Mouse (Mus musculus) forebrain, embryonic 14.5 days (tissue): ENCODE data around the gene Zc2hc1b. TPM values are rescaled to one million over a fixed set of nuclear protein-coding genes. Genes with fewer than 3 reads are reported as not detected.

Experiments
- ATAC-seq: fragments of 200-750 bp; cut with Nextera tagmentation; 2 replicates; pipeline ENCODE4 v1.8.0; 2017; ENCODE audit warnings: mild to moderate bottlenecking, moderate library complexity
- DNase-seq: peaks from one replicate; pipeline ENCODE4 v3.0.0-alpha.2; 2015; ENCODE audit warnings: low spot score
- H3K27ac ChIP-seq: fragments of 300-500 bp; sonication (generic); 2 replicates; pipeline ENCODE4 v1.5.1; 2014; ENCODE audit warnings: low read depth, mild to moderate bottlenecking, control low read depth, low read length, moderate library complexity
- H3K27me3 ChIP-seq: fragments of 300-500 bp; sonication (generic); replicated peaks from 2 replicates; pipeline ENCODE4 v1.6.1; 2014; ENCODE audit warnings: low read length, control low read depth, mixed read lengths; ENCODE audit not compliant: control insufficient read depth, insufficient read depth
- H3K36me3 ChIP-seq: fragments of 300-500 bp; sonication (generic); 2 replicates; pipeline ENCODE4 v1.6.1; 2014; ENCODE audit warnings: low read length, control low read depth; ENCODE audit not compliant: control insufficient read depth, insufficient read depth
- H3K4me1 ChIP-seq: fragments of 300-500 bp; sonication (generic); 2 replicates; pipeline ENCODE4 v1.6.1; 2014; ENCODE audit warnings: antibody characterized with exemption, low read length, control low read depth; ENCODE audit not compliant: control insufficient read depth, insufficient read depth
- H3K4me2 ChIP-seq: fragments of 300-500 bp; sonication (generic); 2 replicates; pipeline ENCODE4 v1.6.1; 2014; ENCODE audit warnings: mild to moderate bottlenecking, control low read depth, low read length
- H3K4me3 ChIP-seq: fragments of 300-500 bp; sonication (generic); 2 replicates; pipeline ENCODE4 v1.5.1; 2014; ENCODE audit warnings: low read depth, low read length, control low read depth
- H3K9ac ChIP-seq: fragments of 300-500 bp; sonication (generic); 2 replicates; pipeline ENCODE4 v1.6.1; 2014; ENCODE audit warnings: mild to moderate bottlenecking, low read length, control low read depth, moderate library complexity
- H3K9me3 ChIP-seq: fragments of 300-500 bp; sonication (generic); replicated peaks from 2 replicates; pipeline ENCODE4 v1.6.1; 2016; ENCODE audit warnings: low read length, control low read depth, mixed read lengths; ENCODE audit not compliant: control insufficient read depth
- WGBS: fragments of 180-500 bp; shearing (Covaris S2); extraction: QIAGEN DNeasy Blood & Tissue Kit; methylation state at CpG from one replicate; pipeline ENCODE4 v1.1.7; 2014; 5-methylcytosine and 5-hydroxymethylcytosine counted together
- polyA plus RNA-seq: library from polyadenylated mRNA; unstranded; fragments of >200 nt; fragmentation: Nextera tagmentation; extraction: Ambion mirVana; gene quantifications from 2 replicates; pipeline ENCODE4 v1.2.1, GENCODE M21; 2014

The Zc2hc1b gene
- polyA plus RNA-seq, 1 experiment from 2014 or later, result not detected

DNA sequence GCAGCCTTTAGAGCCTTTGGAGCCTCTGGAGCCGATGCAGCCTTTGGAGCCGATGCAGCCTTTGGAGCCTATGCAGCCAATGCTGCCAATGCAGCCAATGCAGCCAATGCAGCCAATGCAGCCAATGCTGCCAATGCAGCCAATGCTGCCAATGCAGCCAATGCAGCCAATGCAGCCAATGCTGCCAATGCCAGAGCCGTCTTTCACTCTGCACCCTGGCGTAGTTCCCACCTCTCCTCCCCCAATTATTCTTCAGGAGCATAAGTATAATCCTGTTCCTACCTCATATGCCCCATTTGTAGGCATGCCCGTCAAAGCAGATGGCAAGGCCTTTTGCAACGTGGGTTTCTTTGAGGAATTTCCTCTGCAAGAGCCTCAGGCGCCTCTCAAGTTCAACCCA, 49.9 kb downstream of the Zc2hc1b start:
- Histone ChIP-seq H3K9ac (no peak overlapping the region), H3K36me3 (peaks cover 12% of the 10 kb centered on the region), H3K4me1 (no peaks in the 10 kb centered on the region), H3K4me3 (no peak overlapping the region), H3K27ac (no peak overlapping the region), H3K27me3 (no peaks in the 10 kb centered on the region), H3K4me2 (no peak overlapping the region), H3K9me3 (no peaks in the 10 kb centered on the region)
- no peak for ATAC-seq
- WGBS, result 72% methylated on average over 7 of the region's 7 CpGs
- DNase-seq, result no peak

GRCm38 (mm10) chr10:13127335-13127734, 50.5 kb downstream of the Zc2hc1b start:
- ATAC-seq, result no peak
- 77% methylated on average over 13 of the region's 13 CpGs for WGBS

DNA sequence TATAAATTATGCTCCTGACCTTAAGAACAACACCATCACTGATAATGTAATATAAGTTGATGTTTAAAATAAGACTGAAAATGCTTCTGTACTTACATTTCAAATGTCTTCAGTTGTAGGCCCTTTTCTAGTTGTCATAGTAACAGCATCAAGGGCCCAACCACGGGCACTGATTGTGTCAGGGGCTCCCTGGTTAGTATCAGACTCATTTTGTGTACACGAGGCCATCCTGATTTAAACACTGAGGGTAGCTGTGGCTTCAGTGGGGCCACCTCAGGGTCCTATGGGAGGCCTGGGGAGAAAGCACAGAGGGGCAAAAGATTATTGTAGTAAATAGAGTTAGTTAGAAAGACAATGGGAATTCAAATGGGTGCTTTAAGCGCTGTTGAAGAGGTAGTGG, 52.0 kb downstream of the Zc2hc1b start:
- Histone ChIP-seq H3K9me3 (no peaks in the 10 kb centered on the region), H3K4me2 (no peak overlapping the region), H3K27me3 (no peaks in the 10 kb centered on the region), H3K27ac (no peak overlapping the region), H3K4me3 (no peak overlapping the region), H3K36me3 (peaks cover 12% of the 10 kb centered on the region), H3K4me1 (no peaks in the 10 kb centered on the region), H3K9ac (no peak overlapping the region)
- WGBS, result 56% methylated on average over 3 of the region's 3 CpGs
- DNase-seq (no peak), ATAC-seq (no peak)

More at GRCm38 (mm10) chr10:13127335-13127734, 50.5 kb downstream of the Zc2hc1b start:
- H3K27me3 ChIP-seq, result no peaks in the 10 kb centered on the region
- no peak overlapping the region for H3K4me3 ChIP-seq
- peaks cover 12% of the 10 kb centered on the region for H3K36me3 ChIP-seq
- no peak overlapping the region for H3K4me2 ChIP-seq
- no peak overlapping the region for H3K9ac ChIP-seq
- H3K27ac ChIP-seq, result no peak overlapping the region
- no peak for DNase-seq
- H3K9me3 ChIP-seq, result no peaks in the 10 kb centered on the region
- H3K4me1 ChIP-seq, result no peaks in the 10 kb centered on the region

- WGBS, result 52% methylated on average over 2 of the region's 2 CpGs
- peaks cover 40% of the 10 kb centered on the region for H3K4me1 ChIP-seq
- H3K4me3 ChIP-seq, result no peak overlapping the region
- H3K4me2 ChIP-seq, result no peak overlapping the region
- no peaks in the 10 kb centered on the region for H3K27me3 ChIP-seq
- H3K9ac ChIP-seq, result no peak overlapping the region
- ATAC-seq (no peak), DNase-seq (no peak)
- H3K9me3 ChIP-seq, result no peaks in the 10 kb centered on the region
- no peak overlapping the region for H3K27ac ChIP-seq
- no peaks in the 10 kb centered on the region for H3K36me3 ChIP-seq
Observed at GRCm38 (mm10) chr10:13119300-13119699, 58.5 kb downstream of the Zc2hc1b start.

GRCm38 (mm10) chr10:13118770-13119102, 59.1 kb downstream of the Zc2hc1b start:
- H3K36me3 ChIP-seq, result no peaks in the 10 kb centered on the region
- no peak overlapping the region for H3K4me2 ChIP-seq
- H3K4me1 ChIP-seq, result peaks cover 41% of the 10 kb centered on the region
- DNase-seq (no peak), ATAC-seq (no peak)
- H3K27me3 ChIP-seq, result no peaks in the 10 kb centered on the region
- no peak overlapping the region for H3K27ac ChIP-seq
- no peak overlapping the region for H3K9ac ChIP-seq
- H3K9me3 ChIP-seq, result no peaks in the 10 kb centered on the region
- H3K4me3 ChIP-seq, result no peak overlapping the region
- 19% methylated on average over 5 of the region's 5 CpGs for WGBS

DNA sequence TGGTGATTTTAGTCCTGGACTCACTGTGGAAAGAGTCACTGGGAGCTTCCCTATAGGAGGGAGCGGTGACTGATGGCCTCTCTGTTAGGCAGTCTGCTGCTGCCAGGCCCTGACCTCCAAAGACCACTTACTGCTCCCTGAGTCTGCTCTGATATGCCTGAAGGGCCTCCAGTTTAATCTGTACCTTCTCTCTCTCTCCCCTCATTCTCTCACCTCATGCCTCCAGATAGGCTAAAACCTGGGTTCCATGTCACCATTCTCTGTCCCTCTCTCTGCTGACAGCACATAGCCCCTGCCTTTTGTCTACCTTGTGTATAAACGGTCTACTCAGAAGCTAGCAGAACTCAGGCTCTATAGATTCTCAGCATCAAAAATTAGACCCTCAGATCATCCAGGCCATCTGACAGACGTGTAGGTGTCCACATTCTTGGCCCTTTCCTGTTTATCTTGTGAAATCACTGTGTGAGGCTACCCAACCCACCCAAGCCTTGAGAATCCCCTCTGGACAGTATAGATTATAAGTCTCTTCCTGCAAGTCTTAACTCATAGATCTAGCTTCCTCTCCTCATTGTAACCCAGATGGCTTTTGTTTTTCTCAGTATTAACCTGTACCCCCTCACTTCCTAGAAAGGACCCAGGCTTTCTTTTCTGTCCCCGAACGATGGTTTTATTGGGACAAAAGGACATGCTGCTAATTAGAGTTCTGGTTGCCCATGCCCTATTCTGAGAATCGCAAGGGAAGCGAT, 59.6 kb downstream of the Zc2hc1b start:
- ATAC-seq (no peak), DNase-seq (no peak)
- no peaks in the 10 kb centered on the region for H3K27me3 ChIP-seq
- peaks cover 41% of the 10 kb centered on the region for H3K4me1 ChIP-seq
- no peak overlapping the region for H3K4me2 ChIP-seq
- H3K36me3 ChIP-seq, result no peaks in the 10 kb centered on the region
- no peak overlapping the region for H3K4me3 ChIP-seq
- no peaks in the 10 kb centered on the region for H3K9me3 ChIP-seq
- 13% methylated on average over 7 of the region's 7 CpGs for WGBS
- H3K27ac ChIP-seq, result peak overlapping the region; percentile 10; the same call in 1 of the 2 replicates
- H3K9ac ChIP-seq, result no peak overlapping the region

DNA sequence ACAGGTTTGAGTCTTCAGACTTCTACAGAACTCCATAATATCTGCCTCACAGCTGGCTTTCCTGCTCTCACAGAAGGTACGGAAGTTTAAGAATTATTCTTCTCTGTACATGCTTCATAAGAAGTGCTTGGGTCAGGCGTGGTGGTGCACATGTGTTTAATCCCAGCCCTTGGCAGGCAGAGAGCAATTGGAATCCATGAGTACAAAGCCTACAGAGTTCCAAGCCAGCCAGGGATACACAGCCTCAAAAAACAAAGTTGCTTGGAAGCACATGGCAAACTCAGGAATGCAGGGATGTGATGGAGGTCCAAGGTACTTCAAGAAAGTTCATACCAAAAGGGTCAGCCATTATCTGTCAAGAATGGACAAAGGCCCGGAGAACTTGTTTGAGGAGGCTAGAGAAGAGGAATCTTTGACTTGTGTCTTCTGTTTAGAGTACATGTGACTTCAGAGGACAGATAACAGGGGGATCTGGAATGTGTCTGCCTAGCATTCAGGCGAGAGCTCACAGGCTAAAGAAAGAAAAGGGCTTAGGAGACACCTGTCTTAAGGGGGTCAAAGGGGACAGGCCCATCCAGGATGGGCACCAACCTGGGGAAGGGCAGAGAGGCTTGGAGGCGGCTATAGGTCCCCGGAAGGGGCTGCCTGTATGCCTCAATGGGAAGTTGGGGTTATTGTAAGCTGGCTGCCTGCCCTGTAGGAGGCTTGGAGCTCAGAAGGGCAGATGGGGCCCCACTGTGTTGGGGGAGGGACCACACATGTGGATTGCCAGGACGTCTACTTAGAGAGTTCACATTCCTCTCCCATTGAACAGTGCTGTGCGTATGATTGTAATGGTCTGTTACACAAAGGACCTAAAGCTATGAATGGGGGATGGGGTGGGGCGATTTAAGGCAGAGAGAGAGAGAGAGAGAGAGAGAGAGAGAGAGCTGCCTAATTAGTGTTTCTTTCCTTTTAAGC, 60.8 kb downstream of the Zc2hc1b start:
- 18% methylated on average over 9 of the region's 9 CpGs for WGBS
- Histone ChIP-seq H3K27ac (peak overlapping the region; percentile 40; the same call in 1 of the 2 replicates), H3K27me3 (no peaks in the 10 kb centered on the region), H3K9me3 (no peaks in the 10 kb centered on the region), H3K4me2 (no peak overlapping the region), H3K9ac (no peak overlapping the region), H3K36me3 (no peaks in the 10 kb centered on the region), H3K4me1 (peaks cover 41% of the 10 kb centered on the region), H3K4me3 (no peak overlapping the region)
- ATAC-seq (peak; percentile 88), DNase-seq (peak; percentile 88)

DNA sequence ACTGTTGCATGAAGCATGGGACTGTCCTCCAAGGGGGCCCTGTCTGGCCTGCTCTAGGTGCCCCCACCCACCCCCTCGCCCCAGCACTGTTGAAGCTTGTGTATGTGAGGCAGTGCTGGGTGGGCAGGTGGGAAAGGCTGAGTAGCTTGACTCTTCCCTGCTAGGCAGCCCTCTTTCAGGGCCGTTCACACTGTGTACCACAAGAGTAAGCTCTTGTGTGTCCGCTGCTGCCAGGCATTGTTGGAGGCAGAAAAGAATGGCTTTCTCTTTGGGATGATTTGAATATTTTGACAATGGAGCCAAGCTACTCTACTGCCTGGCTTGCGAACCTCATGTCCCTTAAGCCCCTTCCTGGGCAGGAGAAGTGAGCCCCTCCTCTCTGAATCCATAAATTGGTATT, 62.8 kb downstream of the Zc2hc1b start:
- H3K27ac ChIP-seq, result peak overlapping the region; percentile 55; the same call in 1 of the 2 replicates
- H3K4me2 ChIP-seq, result peak overlapping the region; percentile 14; the same call in 1 of the 2 replicates
- H3K4me3 ChIP-seq, result no peak overlapping the region
- no peak overlapping the region for H3K9ac ChIP-seq
- no peaks in the 10 kb centered on the region for H3K36me3 ChIP-seq
- ATAC-seq (peak; percentile 40; the same call in 1 of the 2 replicates), DNase-seq (no peak)
- no peaks in the 10 kb centered on the region for H3K27me3 ChIP-seq
- H3K9me3 ChIP-seq, result no peaks in the 10 kb centered on the region
- peaks cover 48% of the 10 kb centered on the region for H3K4me1 ChIP-seq
- 9% methylated on average over 4 of the region's 4 CpGs for WGBS
